Mouse (Mus musculus): ENCODE data around the gene Fkbp11.
A peak's percentile ranks its signal among the peaks of the same experiment; 100 is the strongest.
"Not testable (repeated sequence)": the region's sequence is repeated elsewhere in the genome, so short reads cannot be mapped to it uniquely, and the experiment has no call there.

Gene Fkbp11

DNA sequence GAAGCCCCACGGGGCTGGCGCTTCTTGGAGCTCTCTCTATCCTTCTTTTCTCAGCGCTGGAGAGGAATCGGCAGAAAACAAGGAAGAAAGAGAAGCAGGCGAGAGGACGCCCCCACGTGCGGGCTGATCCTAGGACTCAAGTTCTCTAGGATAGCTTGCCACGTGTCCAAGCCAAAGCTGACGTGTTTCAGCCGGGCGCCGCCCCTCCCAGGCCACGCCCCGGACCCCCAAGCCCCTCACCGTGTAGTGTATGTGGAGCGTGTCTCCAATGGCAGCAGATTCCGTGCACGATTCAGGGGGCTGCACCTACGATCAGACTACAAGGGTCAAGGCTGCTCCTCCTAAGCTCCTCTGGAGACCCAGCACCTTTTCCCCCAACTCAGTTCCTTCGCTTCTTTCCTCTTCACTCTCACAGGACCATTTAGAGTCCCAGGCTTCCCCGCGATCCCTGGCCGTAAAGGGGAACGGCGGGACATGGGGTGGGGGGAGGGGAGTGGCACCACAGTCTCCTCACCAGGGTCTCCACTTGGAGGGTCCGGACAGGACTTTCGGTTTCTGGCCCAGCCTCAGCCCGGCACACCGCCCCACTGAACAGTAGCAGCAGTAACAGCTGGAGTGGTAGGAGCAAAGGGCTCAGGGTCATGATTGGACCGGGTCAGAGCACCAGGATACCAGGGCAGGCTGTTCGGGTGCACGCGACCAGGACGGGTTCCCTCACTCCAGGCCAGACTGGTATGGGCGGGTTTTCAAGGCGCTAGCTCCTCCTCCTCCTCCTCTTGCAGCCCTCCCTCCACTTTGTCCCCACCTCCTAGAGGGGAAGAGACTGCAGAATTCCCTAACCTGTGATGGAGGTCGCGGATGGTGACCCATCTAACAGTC lies at the start of gene Fkbp11:
TSS of gene Fkbp11 (minus strand) at position 756 of the 879 bp plus-strand sequence.
- peak; percentile 93 for DNase-seq (ENCODE audit: low read depth, low spot score)

DNA sequence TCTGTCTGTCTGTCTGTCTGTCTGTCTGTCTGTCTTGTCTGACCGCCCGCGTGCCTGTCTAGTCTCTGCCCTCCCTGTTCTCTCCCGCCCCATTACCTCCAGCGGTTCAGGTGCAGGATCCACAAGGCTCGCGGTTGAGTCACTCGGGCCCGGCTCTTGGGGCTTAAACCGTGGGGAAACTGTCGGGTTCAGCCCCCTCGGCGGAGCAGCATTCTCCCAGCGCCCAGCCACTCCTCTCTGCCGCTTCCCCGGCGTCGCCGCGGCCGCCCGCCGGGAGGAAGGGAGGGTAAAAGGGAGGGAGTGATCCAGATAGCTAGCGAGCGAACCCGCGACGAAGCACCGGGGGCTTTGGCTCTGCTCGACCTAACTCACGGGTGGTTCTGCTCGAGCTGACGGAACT lies 49.8 kb upstream of the Fkbp11 start, which contains the start of gene Wnt10b:
TSS of gene Wnt10b (minus strand) at position 389 of the 400 bp plus-strand sequence.
- DNase-seq (ENCODE audit: low read depth, low spot score): peak; percentile 60

- peak; percentile 18 for DNase-seq (ENCODE audit: low read depth, low spot score)
These were observed 49.1 kb upstream of the Fkbp11 start for GRCm38 (mm10) chr15:98777005-98777616.

DNA sequence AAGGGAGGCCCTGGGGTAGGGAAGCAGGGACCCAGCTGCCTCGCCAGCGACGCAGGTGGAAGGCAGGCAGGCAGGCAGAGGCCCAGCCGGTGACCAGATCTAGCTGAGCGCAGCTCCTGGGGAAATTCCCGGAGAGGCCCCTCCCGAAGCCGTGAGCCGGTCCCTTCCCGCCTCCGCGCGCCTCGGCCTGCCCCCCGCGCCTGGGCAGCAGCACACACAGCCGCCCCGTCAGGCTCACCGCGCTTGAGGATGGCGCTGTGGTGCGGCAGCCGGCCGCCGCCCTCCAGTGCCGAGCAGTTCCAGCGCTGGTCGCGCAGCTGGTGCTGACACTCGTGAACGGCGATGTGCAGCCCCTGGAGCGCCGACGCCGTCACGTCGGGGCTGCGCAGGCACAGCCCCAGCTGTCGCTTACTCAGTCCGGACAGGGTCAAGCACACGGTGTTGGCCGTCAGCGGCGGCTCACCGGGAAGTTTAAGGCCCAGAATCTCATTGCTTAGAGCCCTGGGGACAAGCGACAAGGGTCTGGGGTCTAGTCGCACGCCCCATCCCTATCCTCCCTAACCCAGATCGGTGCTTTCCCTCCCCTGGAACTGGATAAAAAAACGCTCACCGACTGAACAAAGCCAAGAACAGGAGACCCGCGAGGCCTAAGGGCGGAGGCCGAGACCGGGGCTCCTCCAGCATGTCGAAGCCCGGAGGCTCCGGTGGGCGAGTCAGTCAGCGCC lies 48.4 kb upstream of the Fkbp11 start:
- peak; percentile 67 for DNase-seq (ENCODE audit: low read depth, low spot score)

DNA sequence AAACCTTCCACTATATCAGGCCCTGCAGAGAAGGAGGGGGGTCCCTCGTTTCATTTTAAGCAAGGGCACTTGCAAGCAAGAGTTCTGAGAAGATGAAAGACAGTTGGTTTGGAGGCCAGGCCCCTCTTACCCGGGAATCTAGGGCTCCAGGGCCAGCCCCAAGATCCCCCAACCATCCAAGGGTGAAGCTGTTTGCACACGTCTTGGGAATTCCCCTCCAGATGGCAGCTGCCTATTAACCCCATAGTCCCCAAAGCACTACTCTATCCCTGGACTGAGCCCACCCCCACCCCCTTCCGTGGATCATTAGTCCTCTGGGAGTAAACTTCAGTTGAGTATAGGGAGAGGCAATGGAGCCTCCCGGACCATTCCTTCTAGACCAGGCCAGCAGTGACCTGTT lies 47.5 kb upstream of the Fkbp11 start:
- no peak for DNase-seq (ENCODE audit: low read depth, low spot score)

DNA sequence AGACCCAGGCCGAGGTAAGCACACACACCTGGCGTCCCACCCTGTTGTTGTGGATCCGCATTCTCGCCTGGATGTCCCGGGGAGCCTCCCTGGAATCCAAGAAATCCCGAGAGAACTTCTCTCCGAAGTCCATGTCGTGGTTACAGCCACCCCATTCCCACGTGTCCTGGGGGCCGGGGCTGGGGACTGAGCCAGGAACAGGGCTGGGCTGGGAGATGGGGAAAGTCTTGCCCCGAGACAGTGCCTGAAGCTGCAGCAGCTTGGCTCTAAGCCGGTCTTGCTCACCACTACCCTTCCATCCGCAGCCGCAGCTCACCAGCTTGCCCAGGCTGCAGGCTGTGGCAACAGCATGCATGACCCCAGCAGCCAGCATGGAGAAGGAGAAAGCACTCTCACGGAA lies 46.1 kb upstream of the Fkbp11 start:
- peak; percentile 32 for DNase-seq (ENCODE audit: low read depth, low spot score)

GRCm38 (mm10) chr15:98772511-98773211 lies 44.7 kb upstream of the Fkbp11 start:
- DNase-seq (ENCODE audit: low read depth, low spot score): peak; percentile 64

GRCm38 (mm10) chr15:98771813-98772425 lies 43.9 kb upstream of the Fkbp11 start:
- DNase-seq (ENCODE audit: low read depth, low spot score): no peak

GRCm38 (mm10) chr15:98768259-98768658 lies 40.3 kb upstream of the Fkbp11 start:
- DNase-seq (ENCODE audit: low read depth, low spot score): no peak

DNA sequence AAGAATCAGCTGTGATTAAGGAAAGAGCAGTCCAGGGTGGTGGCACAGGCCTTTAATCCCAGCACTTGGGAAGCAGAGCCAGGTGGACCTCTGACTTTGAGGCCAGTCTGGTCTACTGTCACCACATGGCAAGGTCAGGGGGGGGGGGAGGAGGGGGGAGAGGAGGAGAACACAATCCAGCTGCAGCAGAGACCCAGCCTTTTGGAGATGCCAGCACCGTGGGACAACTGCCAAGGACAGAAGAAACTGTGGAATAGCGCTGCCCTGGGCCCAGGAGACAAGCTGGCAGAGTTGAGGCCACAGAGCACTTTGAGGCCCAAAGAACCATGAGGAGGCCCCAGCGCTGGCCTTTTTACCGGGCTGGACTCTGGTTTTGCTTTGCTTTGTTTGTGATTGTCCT lies 37.9 kb upstream of the Fkbp11 start:
- DNase-seq (ENCODE audit: low read depth, low spot score): no peak

GRCm38 (mm10) chr15:98762670-98763529 lies 34.9 kb upstream of the Fkbp11 start, which contains the start of gene Arf3:
Gene Arf3 (minus strand): TSS chr15:98763214.
- peak; percentile 98 for DNase-seq (ENCODE audit: low read depth, low spot score)

- peak; percentile 93 for DNase-seq (ENCODE audit: low read depth, low spot score)
These were observed 34.2 kb upstream of the Fkbp11 start for GRCm38 (mm10) chr15:98762201-98762621.

DNA sequence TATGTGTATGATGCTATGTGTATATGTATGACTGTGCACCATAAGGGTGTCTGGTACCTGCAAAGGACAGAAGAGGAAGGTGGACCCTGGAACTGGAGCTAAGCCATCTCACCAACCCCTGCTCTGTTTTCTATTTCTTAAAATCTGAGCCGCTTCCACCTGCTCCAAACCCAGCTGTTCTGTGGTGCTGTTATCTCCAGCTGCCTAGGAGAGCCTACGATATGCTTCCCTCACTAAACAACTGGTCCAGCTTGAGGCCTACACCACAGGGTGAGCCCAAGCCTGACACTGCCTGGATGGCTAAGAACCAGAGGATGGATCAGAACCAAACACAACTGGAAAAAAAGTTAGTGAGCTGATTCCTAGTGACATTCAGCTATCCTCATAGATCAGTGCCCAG lies 26.1 kb upstream of the Fkbp11 start:
- no peak for DNase-seq (ENCODE audit: low read depth, low spot score)

GRCm38 (mm10) chr15:98753021-98753423 lies 25.0 kb upstream of the Fkbp11 start:
- DNase-seq (ENCODE audit: low read depth, low spot score): peak; percentile 83

GRCm38 (mm10) chr15:98749093-98749492 lies 21.1 kb upstream of the Fkbp11 start:
- no peak for DNase-seq (ENCODE audit: low read depth, low spot score)

DNA sequence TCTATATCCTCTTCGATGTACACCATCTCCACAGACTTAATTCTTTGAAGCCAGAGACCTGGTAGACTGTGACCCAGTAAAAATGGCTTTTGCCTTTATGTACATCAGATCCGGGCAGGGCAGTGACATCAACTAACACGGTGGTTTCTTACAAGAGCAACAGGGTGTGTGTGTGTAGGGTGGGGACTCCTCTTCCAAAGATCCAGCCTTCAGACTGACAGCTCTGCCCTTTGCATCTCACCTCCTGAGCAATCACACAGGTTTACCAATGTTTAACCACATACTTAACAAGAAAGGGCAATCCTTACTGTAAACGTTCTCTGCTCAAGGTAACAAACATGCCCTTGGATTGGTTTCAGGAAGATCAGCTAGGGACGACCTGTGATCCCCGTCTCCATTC lies 19.3 kb upstream of the Fkbp11 start:
- DNase-seq (ENCODE audit: low read depth, low spot score): no peak

DNA sequence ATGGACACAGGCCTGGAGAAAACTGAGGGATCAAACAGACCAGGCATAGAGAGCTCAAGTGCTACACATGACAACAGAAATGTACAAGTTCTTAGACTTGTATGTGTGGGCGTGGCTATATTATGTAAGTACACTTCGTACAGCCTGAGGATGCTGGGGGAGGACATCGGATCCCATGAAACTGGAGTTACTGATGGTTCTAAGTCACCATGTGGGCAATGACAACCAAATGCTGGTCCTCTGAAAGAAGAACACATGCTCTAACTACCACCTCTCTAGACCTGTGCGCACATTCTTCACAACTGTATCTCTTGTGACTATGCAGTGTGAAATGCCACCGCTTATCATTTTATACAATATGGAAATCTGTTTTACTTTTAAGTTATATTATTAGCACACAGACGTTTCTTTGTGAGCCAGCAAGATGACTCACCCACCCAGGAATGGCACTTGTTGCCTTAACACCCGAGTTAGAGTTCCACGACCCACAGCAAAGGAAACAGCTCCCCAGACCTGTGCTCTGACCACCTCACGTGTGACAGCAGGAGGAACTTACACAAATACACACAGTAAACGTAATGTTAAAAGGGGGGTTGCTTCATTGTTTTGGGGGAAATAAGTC lies 18.5 kb upstream of the Fkbp11 start:
- no peak for DNase-seq (ENCODE audit: low read depth, low spot score)

DNA sequence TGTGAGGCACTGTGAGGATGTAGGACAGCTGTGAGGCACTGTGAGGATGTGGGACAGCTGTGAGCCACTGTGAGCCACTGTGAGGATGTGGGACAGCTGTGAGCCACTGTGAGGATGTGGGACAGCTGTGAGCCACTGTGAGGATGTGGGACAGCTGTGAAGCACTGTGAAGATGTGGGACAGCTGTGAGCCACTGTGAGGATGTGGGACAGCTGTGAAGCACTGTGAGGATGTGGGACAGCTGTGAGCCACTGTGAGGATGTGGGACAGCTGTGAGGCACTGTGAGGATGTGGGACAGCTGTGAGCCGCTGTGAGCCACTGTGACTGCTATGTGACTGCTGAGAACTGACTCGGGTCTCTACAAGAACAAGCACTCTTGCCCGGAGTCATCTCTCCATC lies 15.9 kb upstream of the Fkbp11 start:
- DNase-seq (ENCODE audit: low read depth, low spot score): not testable (repeated sequence)

- DNase-seq (ENCODE audit: low read depth, low spot score): peak; percentile 71
These were observed 14.9 kb upstream of the Fkbp11 start for GRCm38 (mm10) chr15:98742766-98743428.
